Mouse (Mus musculus) spleen, adult 2 months (tissue): ENCODE measurements around the gene Pdpk1. TPM values are rescaled to one million over a fixed set of nuclear protein-coding genes. Genes with fewer than 3 reads are reported as not detected.

Experiments used
- DNase-seq, 2 experiments: peaks; one replicate each; pipeline versions ENCODE4 v3.0.0 to v3.0.0-alpha.2; 2012 to 2021; ENCODE audit warnings: low spot score in 2 of 2, low read depth in 1 of 2
- H3K27ac ChIP-seq: fragments of 200-500 bp; 2 replicates; pipeline ENCODE4 v1.5.1; 2012; ENCODE audit warnings: low read length, inconsistent platforms; ENCODE audit not compliant: insufficient read depth
- H3K27me3 ChIP-seq: fragments of 200-500 bp; 2 replicates; pipeline ENCODE4 v1.6.1; 2012; ENCODE audit warnings: mild to moderate bottlenecking, moderate library complexity, low read length, inconsistent platforms; ENCODE audit not compliant: control insufficient read depth, insufficient read depth
- H3K36me3 ChIP-seq: fragments of 200-500 bp; 2 replicates; pipeline ENCODE4 v1.6.1; 2012; ENCODE audit warnings: mild to moderate bottlenecking, low read length, inconsistent platforms; ENCODE audit not compliant: control insufficient read depth, insufficient read depth
- H3K4me1 ChIP-seq: fragments of 200-500 bp; 2 replicates; pipeline ENCODE4 v1.6.1; 2011; ENCODE audit warnings: inconsistent platforms; ENCODE audit not compliant: control insufficient read depth, insufficient read depth, insufficient read length
- H3K4me3 ChIP-seq: fragments of 200-500 bp; 2 replicates; pipeline ENCODE4 v1.5.1; 2011; ENCODE audit warnings: mild to moderate bottlenecking, inconsistent platforms; ENCODE audit not compliant: insufficient read depth, insufficient read length; ENCODE audit errors: extremely low read depth
- CTCF ChIP-seq: fragments of 200-500 bp; IDR thresholded peaks from 2 replicates; pipeline ENCODE4 v1.5.1; 2011; ENCODE audit warnings: mild to moderate bottlenecking, inconsistent platforms; ENCODE audit not compliant: insufficient read depth, insufficient read length, insufficient replicate concordance; ENCODE audit errors: extremely low read depth
- POLR2A ChIP-seq: fragments of 200-500 bp; IDR thresholded peaks from 2 replicates; pipeline ENCODE4 v1.6.1; 2011; ENCODE audit warnings: low read depth, low read length, inconsistent platforms
- WGBS: fragments of 180-500 bp; shearing (Covaris S2); methylation state at CpG from one replicate; pipeline ENCODE4 v1.1.7; 2018; 5-methylcytosine and 5-hydroxymethylcytosine counted together
- polyA plus RNA-seq: library from polyadenylated mRNA; depleted of rRNA; stranded (reverse); fragments of >200 nt; gene quantifications from 2 replicates; pipeline ENCODE4 v1.2.3, GENCODE M21; 2012

The Pdpk1 gene
- polyA plus RNA-seq, 1 experiment, result 12.4 TPM

DNA sequence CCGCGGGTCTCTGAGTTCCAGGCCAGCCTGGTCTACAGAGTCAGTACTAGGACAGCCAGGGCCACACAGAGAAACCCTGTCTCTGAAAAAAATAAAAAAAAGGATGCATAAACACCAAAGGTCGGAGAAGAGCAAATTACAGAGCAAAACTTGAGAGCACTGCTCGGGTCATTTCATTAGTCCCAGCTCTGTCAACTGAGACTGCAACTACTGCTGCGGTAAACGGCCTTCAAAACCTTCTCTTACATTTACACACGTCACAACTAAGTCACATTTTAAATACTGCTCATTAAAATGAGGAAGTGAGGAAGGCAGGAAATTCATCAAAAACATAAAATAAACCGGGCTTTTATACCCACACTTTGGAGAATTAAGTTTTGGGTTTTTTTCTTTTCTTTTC lies 42.1 kb upstream of the Pdpk1 start:
- Histone ChIP-seq H3K27ac (no peak overlapping the region), H3K27me3 (no peaks in the 10 kb centered on the region), H3K4me3 (no peak overlapping the region), H3K36me3 (no peaks in the 10 kb centered on the region), H3K4me1 (no peaks in the 10 kb centered on the region; the same call in 1 of the 2 replicates)
- no peak for TF ChIP-seq POLR2A
- TF ChIP-seq CTCF, result no peak
- DNase-seq, result no peak
- 30% methylated on average over 8 of the region's 8 CpGs for WGBS

DNA sequence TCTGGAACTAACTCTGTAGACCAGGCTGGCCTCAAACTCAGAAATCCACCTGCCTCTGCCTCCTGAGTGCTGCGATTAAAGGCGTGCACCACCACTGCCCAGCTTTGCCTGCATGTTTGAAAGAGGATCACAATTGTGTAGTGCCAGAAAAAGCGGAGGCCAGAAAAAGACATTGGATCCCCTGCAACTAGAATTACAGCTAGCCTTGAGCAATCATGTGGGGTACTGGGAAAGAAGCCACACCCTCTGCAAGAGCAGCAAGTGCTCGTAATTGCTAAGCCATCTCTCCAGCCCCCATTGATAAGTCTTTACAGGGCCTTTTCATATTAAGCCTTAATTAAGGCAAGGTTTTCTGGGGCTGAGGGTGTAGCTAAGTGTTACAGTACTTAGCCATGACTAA lies 40.8 kb upstream of the Pdpk1 start:
- no peaks in the 10 kb centered on the region for H3K27me3 ChIP-seq
- no peak overlapping the region for H3K27ac ChIP-seq
- H3K4me1 ChIP-seq, result no peaks in the 10 kb centered on the region; the same call in 1 of the 2 replicates
- no peaks in the 10 kb centered on the region for H3K36me3 ChIP-seq
- DNase-seq, result no peak
- TF ChIP-seq CTCF (no peak), POLR2A (no peak)
- H3K4me3 ChIP-seq, result no peak overlapping the region
- WGBS, result 84% methylated on average over 4 of the region's 4 CpGs

DNA sequence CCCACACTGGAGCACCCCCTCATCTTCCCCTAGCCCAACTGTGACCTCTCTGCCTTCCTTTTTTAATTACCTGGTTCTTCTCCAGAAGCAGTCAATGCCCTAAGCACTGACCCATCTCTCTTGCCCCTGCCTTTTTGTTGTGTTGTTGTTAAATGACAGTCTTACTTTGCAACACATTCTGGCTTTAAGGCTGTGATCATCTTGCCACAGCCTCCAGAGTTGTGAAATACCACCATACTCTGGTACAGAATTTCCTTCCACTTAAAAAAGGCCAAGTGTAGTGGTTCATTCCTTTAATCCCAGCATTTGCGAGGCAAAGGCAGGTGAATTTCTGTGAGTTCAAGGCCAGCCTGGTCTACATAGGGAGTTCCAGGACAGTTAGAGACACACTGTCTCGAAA lies 40.2 kb upstream of the Pdpk1 start:
- H3K27ac ChIP-seq, result no peak overlapping the region
- no peak for TF ChIP-seq POLR2A
- no peak for TF ChIP-seq CTCF
- H3K36me3 ChIP-seq, result no peaks in the 10 kb centered on the region
- no peaks in the 10 kb centered on the region for H3K27me3 ChIP-seq
- no peaks in the 10 kb centered on the region; the same call in 1 of the 2 replicates for H3K4me1 ChIP-seq
- no peak for DNase-seq
- no peak overlapping the region for H3K4me3 ChIP-seq
- 86% methylated on average over 2 of the region's 2 CpGs for WGBS

DNA sequence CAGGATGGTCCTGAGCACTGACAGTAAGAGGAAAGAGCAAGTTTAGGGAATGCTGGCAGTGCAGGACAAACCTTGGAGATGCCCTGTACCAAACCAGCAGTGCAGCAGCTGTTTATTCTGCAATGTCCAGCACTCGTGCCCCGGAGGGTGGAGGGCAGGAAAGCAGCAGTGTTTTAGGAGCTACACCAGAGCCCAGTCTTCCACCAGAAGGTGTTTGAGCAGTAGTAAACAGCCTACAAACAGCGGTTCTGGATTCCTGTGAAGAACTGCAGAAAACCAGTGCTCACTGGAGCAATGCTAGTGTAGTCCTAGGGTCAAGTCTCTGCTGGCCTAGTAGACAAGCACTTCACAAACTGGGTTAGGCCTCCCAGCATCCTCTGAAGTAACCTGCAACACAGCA lies 23.5 kb upstream of the Pdpk1 start:
- TF ChIP-seq POLR2A, result no peak
- no peak for TF ChIP-seq CTCF
- H3K36me3 ChIP-seq, result no peaks in the 10 kb centered on the region
- DNase-seq, result no peak
- no peaks in the 10 kb centered on the region for H3K27me3 ChIP-seq
- WGBS, result 94% methylated on average over 3 of the region's 3 CpGs
- no peaks in the 10 kb centered on the region for H3K4me1 ChIP-seq
- H3K4me3 ChIP-seq, result no peak overlapping the region
- H3K27ac ChIP-seq, result no peak overlapping the region

DNA sequence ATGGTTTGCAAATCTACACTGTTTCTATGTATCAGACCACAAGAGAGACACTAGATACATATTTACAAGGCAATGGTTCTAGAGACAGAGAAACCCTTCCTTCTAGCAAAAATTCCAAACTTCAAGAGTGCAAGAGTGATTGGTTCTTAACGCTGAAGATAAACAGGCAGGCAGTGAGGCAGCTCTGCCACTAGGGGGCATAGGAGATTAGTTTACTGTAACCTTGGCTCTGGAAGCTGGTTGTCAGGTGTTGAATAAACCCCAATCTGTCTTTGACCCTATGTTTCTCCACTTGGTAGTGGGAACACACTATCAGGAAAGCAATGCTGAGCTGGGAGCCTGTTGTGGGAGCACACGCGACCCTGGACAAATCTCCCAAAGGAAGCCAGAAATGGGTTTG lies 22.7 kb upstream of the Pdpk1 start:
- WGBS, result 11% methylated on average over 3 of the region's 3 CpGs
- TF ChIP-seq CTCF, result peak; percentile 78; the same call in 1 of the 2 replicates
- no peak for TF ChIP-seq POLR2A
- Histone ChIP-seq H3K4me1 (no peaks in the 10 kb centered on the region; the same call in 1 of the 2 replicates), H3K36me3 (no peaks in the 10 kb centered on the region), H3K4me3 (no peak overlapping the region), H3K27me3 (no peaks in the 10 kb centered on the region), H3K27ac (no peak overlapping the region)
- DNase-seq, result peak; percentile 55 to 61

DNA sequence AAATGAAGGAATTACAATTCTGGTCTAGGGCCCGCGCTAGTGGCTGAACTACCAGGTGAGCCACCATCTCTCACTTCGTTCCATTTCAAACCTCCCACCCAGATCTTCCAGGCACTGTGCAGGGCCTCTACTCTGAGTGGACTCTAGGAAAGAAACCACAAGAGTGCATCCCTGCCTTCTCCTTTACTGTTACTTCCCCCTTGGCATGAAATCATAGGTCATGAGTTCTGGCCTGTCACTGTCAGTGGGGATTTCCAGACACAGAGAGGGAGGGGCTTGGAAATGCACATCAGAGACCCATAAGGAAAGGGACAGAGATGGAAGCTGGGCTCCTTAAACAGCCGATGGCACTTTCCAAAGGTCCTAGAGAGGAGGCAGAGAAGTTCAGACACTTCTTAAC lies 21.0 kb upstream of the Pdpk1 start:
- TF ChIP-seq POLR2A, result no peak
- no peak for TF ChIP-seq CTCF
- no peak overlapping the region for H3K4me3 ChIP-seq
- 84% methylated on average over 4 of the region's 4 CpGs for WGBS
- 0 out of 2 replicates have a peak, but pooled peaks cover 1% of the 10 kb centered on the region for H3K36me3 ChIP-seq
- H3K4me1 ChIP-seq, result peaks cover 6% of the 10 kb centered on the region; the same call in 1 of the 2 replicates
- no peaks in the 10 kb centered on the region for H3K27me3 ChIP-seq
- DNase-seq, result no peak
- peak overlapping the region; percentile 67 for H3K27ac ChIP-seq

DNA sequence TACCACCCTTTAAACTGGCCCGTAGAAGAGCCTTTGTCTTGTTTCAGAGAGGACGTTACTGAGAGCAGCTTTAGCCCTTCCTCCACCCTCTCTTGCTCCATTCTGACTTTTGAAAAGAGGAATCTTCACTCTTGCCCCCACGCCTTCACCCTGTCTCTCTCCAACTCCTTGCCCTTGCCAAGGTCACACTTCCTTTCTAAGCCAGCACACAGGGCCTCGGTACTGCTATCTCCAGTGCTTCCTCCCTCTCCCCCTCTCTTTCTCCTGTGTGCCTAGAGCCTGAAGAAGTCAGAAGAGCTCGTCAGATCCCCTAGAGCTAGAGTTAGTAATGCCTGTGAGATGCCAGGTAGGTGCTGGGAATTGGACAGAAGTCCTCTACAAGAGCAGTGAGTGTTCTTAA lies 20.0 kb upstream of the Pdpk1 start:
- 56% methylated on average over 5 of the region's 5 CpGs for WGBS
- H3K36me3 ChIP-seq, result peaks cover 1% of the 10 kb centered on the region; the same call in 1 of the 2 replicates
- TF ChIP-seq POLR2A, result no peak
- TF ChIP-seq CTCF, result no peak
- peaks cover 6% of the 10 kb centered on the region; the same call in 1 of the 2 replicates for H3K4me1 ChIP-seq
- H3K4me3 ChIP-seq, result no peak overlapping the region
- H3K27ac ChIP-seq, result 0 out of 2 replicates have a peak overlapping the region, but pooled peaks have one; percentile 10
- no peaks in the 10 kb centered on the region for H3K27me3 ChIP-seq
- no peak for DNase-seq
